ENCODE assay signal across 9 mouse cellular contexts in genomic region chr4:107121165-107121943, GRCm38 (mm10). TPM values are rescaled to one million over a fixed set of nuclear protein-coding genes. Genes with fewer than 3 reads are reported as not detected.
A peak's percentile ranks its signal among the peaks of the same experiment; 100 is the strongest.
DNase-seq lines count a peak whose midpoint lies in the region; ATAC-seq and TF ChIP-seq lines count a peak whose summit lies in the region.
"Had no signal": no experiment of that assay in that cellular context is flagged by ENCODE, and none has a peak within 500 bp of the region (broad histone marks: within the 10 kb centered on the region; RNA-seq: fewer than 3 reads in every experiment).

No protein-coding gene starts in this region.

- TF ChIP-seq CTCF in liver, postnatal 0 days (IDR thresholded peaks at IDR 0.05; ENCODE audit: low read depth) = peak; percentile 64

- no peaks in the 10 kb centered on the region for H3K9me3 ChIP-seq in embryonic facial prominence, embryonic 14.5 days (ENCODE audit: control insufficient read depth, low read length)
- H3K9me3 ChIP-seq in hindbrain, embryonic 11.5 days (ENCODE audit: control insufficient read depth, low read length) = no peaks in the 10 kb centered on the region
- no peaks in the 10 kb centered on the region for H3K9me3 ChIP-seq in liver, postnatal 0 days (ENCODE audit: low read length)

- no peaks in the 10 kb centered on the region for H3K27me3 ChIP-seq in embryonic facial prominence, embryonic 14.5 days (replicated peaks; ENCODE audit: control insufficient read depth, insufficient read depth, low read length)
- H3K27me3 ChIP-seq in hindbrain, embryonic 11.5 days (ENCODE audit: control insufficient read depth, insufficient read depth, low read length) = no peaks in the 10 kb centered on the region
- H3K27me3 ChIP-seq in liver, postnatal 0 days (ENCODE audit: insufficient read depth, low read length) = no peaks in the 10 kb centered on the region

- no peaks in the 10 kb centered on the region for H3K36me3 ChIP-seq in embryonic facial prominence, embryonic 14.5 days (ENCODE audit: control insufficient read depth, insufficient read depth, low read length)
- H3K36me3 ChIP-seq in hindbrain, embryonic 11.5 days (ENCODE audit: control insufficient read depth, insufficient read depth, low read length) = no peaks in the 10 kb centered on the region
- no peaks in the 10 kb centered on the region for H3K36me3 ChIP-seq in liver, postnatal 0 days (replicated peaks; ENCODE audit: insufficient read depth, low read length)

- no peak overlapping the region for H3K4me2 ChIP-seq in embryonic facial prominence, embryonic 14.5 days (ENCODE audit: low read depth, low read length)
- no peak overlapping the region for H3K4me2 ChIP-seq in hindbrain, embryonic 11.5 days (replicated peaks; ENCODE audit: low read depth, low read length)
- H3K4me2 ChIP-seq in liver, postnatal 0 days (ENCODE audit: low read depth, low read length) = no peak overlapping the region

- no peak overlapping the region for H3K9ac ChIP-seq in embryonic facial prominence, embryonic 14.5 days (ENCODE audit: low read depth, low read length)
- H3K9ac ChIP-seq in hindbrain, embryonic 11.5 days (ENCODE audit: low read depth, low read length) = peak overlapping the region; percentile 29; the same call in 1 of the 2 replicates
- no peak overlapping the region for H3K9ac ChIP-seq in liver, postnatal 0 days (replicated peaks)

- WGBS in embryonic facial prominence, embryonic 14.5 days = 44% methylated on average over 12 of the region's 12 CpGs
- 52% methylated on average over 12 of the region's 12 CpGs for WGBS in hindbrain, embryonic 11.5 days
- WGBS in liver, postnatal 0 days (ENCODE audit: insufficient replicate concordance) = 64% methylated on average over 12 of the region's 12 CpGs

- peak; percentile 46 to 79 for DNase-seq in adrenal gland, adult (ENCODE audit: inconsistent age in 2 of 2, low spot score in 1 of 2)
- DNase-seq in adrenal gland, postnatal 4 days (ENCODE audit: low spot score in 2 of 2) = no peak
- peak; percentile 60 for DNase-seq in adrenal gland, postnatal 10 days
- DNase-seq in embryonic facial prominence, embryonic 14.5 days (ENCODE audit: low spot score) = peak; percentile 58
- DNase-seq in hindbrain, embryonic 11.5 days (ENCODE audit: low spot score) = peak; percentile 80
- peak; percentile 33 for DNase-seq in liver, postnatal 0 days
- peak; percentile 81 for DNase-seq in retina, postnatal 7 days (ENCODE audit: low read depth, low spot score)
- DNase-seq in layer of hippocampus, postnatal 14 days (ENCODE audit: low spot score in 2 of 2) = no peak

- ATAC-seq in embryonic facial prominence, embryonic 14.5 days (ENCODE audit: low read depth) = no peak
- ATAC-seq in hindbrain, embryonic 11.5 days (ENCODE audit: low FRiP score) = peak; percentile 85
- ATAC-seq in liver, postnatal 0 days = no peak

- H3K4me1 ChIP-seq in embryonic facial prominence, embryonic 14.5 days (ENCODE audit: control insufficient read depth, insufficient read depth, low read length) = peaks cover 5% of the 10 kb centered on the region; the same call in 1 of the 2 replicates
- 0 out of 2 replicates have a peak, but pooled peaks cover 2% of the 10 kb centered on the region for H3K4me1 ChIP-seq in hindbrain, embryonic 11.5 days (replicated peaks; ENCODE audit: control insufficient read depth, insufficient read depth, low read length)
- no peaks in the 10 kb centered on the region for H3K4me1 ChIP-seq in liver, postnatal 0 days (ENCODE audit: insufficient read depth)

- H3K27ac ChIP-seq in embryonic facial prominence, embryonic 14.5 days (replicated peaks; ENCODE audit: low read depth, low read length) = no peak overlapping the region
- H3K27ac ChIP-seq in hindbrain, embryonic 11.5 days (ENCODE audit: low read depth, low read length) = 0 out of 2 replicates have a peak overlapping the region, but pooled peaks have one; percentile 10
- no peak overlapping the region for H3K27ac ChIP-seq in liver, postnatal 0 days (ENCODE audit: low read depth)

- no peak overlapping the region for H3K4me3 ChIP-seq in embryonic facial prominence, embryonic 14.5 days (ENCODE audit: low read depth, low read length)
- no peak overlapping the region for H3K4me3 ChIP-seq in hindbrain, embryonic 11.5 days (ENCODE audit: low read depth, low read length)
- no peak overlapping the region for H3K4me3 ChIP-seq in liver, postnatal 0 days (ENCODE audit: low read depth, low read length)

- no peak for TF ChIP-seq EP300 in liver, postnatal 0 days (IDR thresholded peaks at IDR 0.05; ENCODE audit: low read depth)

RNA-seq across cellular contexts. Expression of gene Cdcp2, which starts 24.7 kb away (rescaled TPM):
- total RNA-seq in adrenal gland, postnatal 4 days (2021) = under 1 TPM in 1 of 2 experiments, not detected in 1; 0.14 TPM
- total RNA-seq in adrenal gland, postnatal 10 days (2021) = under 1 TPM in 1 of 2 experiments, not detected in 1; 0.12 TPM
- 0.11 TPM in 1 of 2 replicates, not detected in the other for polyA plus RNA-seq in embryonic facial prominence, embryonic 14.5 days (2014; fragmentation: Nextera tagmentation; extraction: Ambion mirVana)
- 0.13 and 0.20 TPM in 2 replicates for polyA plus RNA-seq in hindbrain, embryonic 11.5 days (2014; fragmentation: Nextera tagmentation; extraction: Ambion mirVana)
- polyA plus RNA-seq in liver, postnatal 0 days (2015; fragmentation: Nextera tagmentation; extraction: Ambion mirVana) = not detected in 2 replicates
- total RNA-seq in layer of hippocampus, postnatal 14 days (2021) = not detected
- total RNA-seq: gastrocnemius, adult 8-10 months had no signal

RNA-seq across cellular contexts. Expression of gene Cyb5rl, which starts 54.6 kb away (rescaled TPM):
- 10 to 100 TPM; 20.1 to 21.1 TPM for total RNA-seq in adrenal gland, postnatal 4 days (2021)
- 10 to 100 TPM; 14.8 to 20.1 TPM for total RNA-seq in adrenal gland, postnatal 10 days (2021)
- polyA plus RNA-seq in embryonic facial prominence, embryonic 14.5 days (2014; fragmentation: Nextera tagmentation; extraction: Ambion mirVana) = 5.3 and 8.6 TPM in 2 replicates
- 2.3 and 5.5 TPM in 2 replicates for polyA plus RNA-seq in hindbrain, embryonic 11.5 days (2014; fragmentation: Nextera tagmentation; extraction: Ambion mirVana)
- 2.8 and 3.1 TPM in 2 replicates for polyA plus RNA-seq in liver, postnatal 0 days (2015; fragmentation: Nextera tagmentation; extraction: Ambion mirVana)
- total RNA-seq in layer of hippocampus, postnatal 14 days (2021) = 10 to 100 TPM; 11.0 to 12.4 TPM

RNA-seq across cellular contexts. Expression of gene Mrpl37, which starts 54.7 kb away (rescaled TPM):
- 100 to 1,000 TPM; 104 to 108 TPM for total RNA-seq in adrenal gland, postnatal 4 days (2021)
- total RNA-seq in adrenal gland, postnatal 10 days (2021) = 100 to 1,000 TPM in 1 of 2 experiments, 10 to 100 TPM in 1; 99.3 to 119 TPM
- polyA plus RNA-seq in embryonic facial prominence, embryonic 14.5 days (2014; fragmentation: Nextera tagmentation; extraction: Ambion mirVana) = 91.3 and 95.5 TPM in 2 replicates
- 107 and 113 TPM in 2 replicates for polyA plus RNA-seq in hindbrain, embryonic 11.5 days (2014; fragmentation: Nextera tagmentation; extraction: Ambion mirVana)
- polyA plus RNA-seq in liver, postnatal 0 days (2015; fragmentation: Nextera tagmentation; extraction: Ambion mirVana) = 36.2 and 38.6 TPM in 2 replicates
- 10 to 100 TPM; 66.5 to 69.1 TPM for total RNA-seq in layer of hippocampus, postnatal 14 days (2021)

RNA-seq across cellular contexts. Expression of gene Tmem59, which starts 56.8 kb away (rescaled TPM):
- 100 to 1,000 TPM; 332 to 354 TPM for total RNA-seq in adrenal gland, postnatal 4 days (2021)
- 100 to 1,000 TPM; 288 to 289 TPM for total RNA-seq in adrenal gland, postnatal 10 days (2021)
- 464 and 480 TPM in 2 replicates for polyA plus RNA-seq in embryonic facial prominence, embryonic 14.5 days (2014; fragmentation: Nextera tagmentation; extraction: Ambion mirVana)
- 387 and 390 TPM in 2 replicates for polyA plus RNA-seq in hindbrain, embryonic 11.5 days (2014; fragmentation: Nextera tagmentation; extraction: Ambion mirVana)
- polyA plus RNA-seq in liver, postnatal 0 days (2015; fragmentation: Nextera tagmentation; extraction: Ambion mirVana) = 282 and 296 TPM in 2 replicates
- 100 to 1,000 TPM; 187 to 193 TPM for total RNA-seq in layer of hippocampus, postnatal 14 days (2021)

RNA-seq across cellular contexts. Expression of gene Tceanc2, which starts 57.6 kb away (rescaled TPM):
- total RNA-seq in adrenal gland, postnatal 4 days (2021) = 10 to 100 TPM; 28.4 to 34.3 TPM
- 10 to 100 TPM; 22.4 to 22.8 TPM for total RNA-seq in adrenal gland, postnatal 10 days (2021)
- polyA plus RNA-seq in embryonic facial prominence, embryonic 14.5 days (2014; fragmentation: Nextera tagmentation; extraction: Ambion mirVana) = 36.8 and 41.4 TPM in 2 replicates
- 21.1 and 26.4 TPM in 2 replicates for polyA plus RNA-seq in hindbrain, embryonic 11.5 days (2014; fragmentation: Nextera tagmentation; extraction: Ambion mirVana)
- 12.7 TPM in 2 replicates for polyA plus RNA-seq in liver, postnatal 0 days (2015; fragmentation: Nextera tagmentation; extraction: Ambion mirVana)
- total RNA-seq in layer of hippocampus, postnatal 14 days (2021) = 10 to 100 TPM; 19.6 to 21.1 TPM

Comparison
In these comparisons a context has a peak if more than half of its experiments do, and no peak if none do; other contexts are left out.
1. DNase-seq: peak in adrenal gland, adult (2 of 2), adrenal gland, postnatal 10 days (single experiment), embryonic facial prominence, embryonic 14.5 days (single experiment), hindbrain, embryonic 11.5 days (single experiment), liver, postnatal 0 days (single experiment) and retina, postnatal 7 days (single experiment); none in adrenal gland, postnatal 4 days (0 of 2) and layer of hippocampus, postnatal 14 days (0 of 2).